Mouse (Mus musculus): ENCODE data around the gene Tulp3. TPM values are rescaled to one million over a fixed set of nuclear protein-coding genes. Genes with fewer than 3 reads are reported as not detected.

The Tulp3 gene
- 21.0 and 23.6 TPM in 2 replicates for polyA plus RNA-seq (2016; fragmentation: Nextera tagmentation; extraction: Ambion mirVana)

- peak within 1 kb of the TSS; percentile 57 for H3K27ac ChIP-seq
- peak; percentile 98 for ATAC-seq (ENCODE audit: insufficient number of reproducible peaks, insufficient read depth, low FRiP score, low TSS enrichment, low read depth)
These were observed at the start of gene Tulp3 for GRCm38 (mm10) chr6:128355726-128356416. Tulp3 (minus strand) TSS chr6:128355851.

GRCm38 (mm10) chr6:128404708-128405107, 49.1 kb upstream of the Tulp3 start:
- no peak for ATAC-seq (ENCODE audit: insufficient number of reproducible peaks, insufficient read depth, low FRiP score, low TSS enrichment, low read depth)
- no peaks in the 10 kb centered on the region for H3K9me3 ChIP-seq
- no peak overlapping the region for H3K4me3 ChIP-seq (replicated peaks)
- peaks cover 7% of the 10 kb centered on the region; the same call in 1 of the 2 replicates for H3K4me1 ChIP-seq (replicated peaks)
- no peak overlapping the region for H3K4me2 ChIP-seq
- no peak overlapping the region for H3K27ac ChIP-seq
- no peak overlapping the region for H3K9ac ChIP-seq (replicated peaks)
- 59% methylated on average over 5 of the region's 5 CpGs for WGBS
- peaks cover 46% of the 10 kb centered on the region for H3K36me3 ChIP-seq
- H3K27me3 ChIP-seq, result no peaks in the 10 kb centered on the region

More at GRCm38 (mm10) chr6:128355726-128356416, at the start of gene Tulp3:
- under 1% methylated on average over 42 of the region's 42 CpGs for WGBS
- peaks cover 25% of the 10 kb centered on the region for H3K4me1 ChIP-seq (replicated peaks)
- peak within 1 kb of the TSS; percentile 70 for H3K4me3 ChIP-seq (replicated peaks)
- peak within 1 kb of the TSS; percentile 73 for H3K9ac ChIP-seq (replicated peaks)
- no peaks in the 10 kb centered on the region for H3K9me3 ChIP-seq
- no peaks in the 10 kb centered on the region for H3K27me3 ChIP-seq
- H3K4me2 ChIP-seq, result peak within 1 kb of the TSS; percentile 81
- peaks cover 32% of the 10 kb centered on the region for H3K36me3 ChIP-seq

GRCm38 (mm10) chr6:128399421-128400185, 44.0 kb upstream of the Tulp3 start:
- peak overlapping the region; percentile 22; the same call in 1 of the 2 replicates for H3K4me3 ChIP-seq (replicated peaks)
- peaks cover 10% of the 10 kb centered on the region; the same call in 1 of the 2 replicates for H3K4me1 ChIP-seq (replicated peaks)
- H3K27me3 ChIP-seq, result no peaks in the 10 kb centered on the region
- peak overlapping the region; percentile 57 for H3K27ac ChIP-seq
- 48% methylated on average over 21 of the region's 21 CpGs for WGBS
- peak overlapping the region; percentile 43 for H3K4me2 ChIP-seq
- peaks cover under 1% of the 10 kb centered on the region; the same call in 1 of the 2 replicates for H3K36me3 ChIP-seq
- no peaks in the 10 kb centered on the region for H3K9me3 ChIP-seq
- ATAC-seq (ENCODE audit: insufficient number of reproducible peaks, insufficient read depth, low FRiP score, low TSS enrichment, low read depth), result peak; percentile 68; the same call in 1 of the 2 replicates
- peak overlapping the region; percentile 48; the same call in 1 of the 2 replicates for H3K9ac ChIP-seq (replicated peaks)

GRCm38 (mm10) chr6:128398996-128399395, 43.3 kb upstream of the Tulp3 start, which contains the start of gene Nrip2:
Nrip2 (plus strand) TSS chr6:128399296.
- WGBS, result 74% methylated on average over 3 of the region's 3 CpGs
- peak within 1 kb of the TSS; percentile 57 for H3K27ac ChIP-seq
- ATAC-seq (ENCODE audit: insufficient number of reproducible peaks, insufficient read depth, low FRiP score, low TSS enrichment, low read depth), result no peak

GRCm38 (mm10) chr6:128397574-128398261, 42.1 kb upstream of the Tulp3 start:
- Histone ChIP-seq H3K4me2 (no peak overlapping the region), H3K9ac (replicated peaks) (no peak overlapping the region), H3K9me3 (no peaks in the 10 kb centered on the region), H3K4me3 (replicated peaks) (no peak overlapping the region), H3K27me3 (no peaks in the 10 kb centered on the region), H3K36me3 (no peaks in the 10 kb centered on the region), H3K4me1 (replicated peaks) (peaks cover 10% of the 10 kb centered on the region; the same call in 1 of the 2 replicates), H3K27ac (no peak overlapping the region)
- 80% methylated on average over 7 of the region's 7 CpGs for WGBS
- ATAC-seq (ENCODE audit: insufficient number of reproducible peaks, insufficient read depth, low FRiP score, low TSS enrichment, low read depth), result no peak

More at GRCm38 (mm10) chr6:128398996-128399395, 43.3 kb upstream of the Tulp3 start, which contains the start of gene Nrip2:
- H3K4me3 ChIP-seq (replicated peaks), result peak within 1 kb of the TSS; percentile 22; the same call in 1 of the 2 replicates
- H3K36me3 ChIP-seq, result no peaks in the 10 kb centered on the region
- no peaks in the 10 kb centered on the region for H3K27me3 ChIP-seq
- H3K9me3 ChIP-seq, result no peaks in the 10 kb centered on the region
- peak within 1 kb of the TSS; percentile 48; the same call in 1 of the 2 replicates for H3K9ac ChIP-seq (replicated peaks)
- H3K4me1 ChIP-seq (replicated peaks), result peaks cover 10% of the 10 kb centered on the region; the same call in 1 of the 2 replicates
- H3K4me2 ChIP-seq, result peak within 1 kb of the TSS; percentile 43

- ATAC-seq (ENCODE audit: insufficient number of reproducible peaks, insufficient read depth, low FRiP score, low TSS enrichment, low read depth), result no peak
- H3K4me2 ChIP-seq, result no peak overlapping the region
- WGBS, result 64% methylated on average over 1 of the region's 1 CpGs
These were observed 35.0 kb upstream of the Tulp3 start for GRCm38 (mm10) chr6:128390683-128391082.

GRCm38 (mm10) chr6:128389185-128389584, 33.5 kb upstream of the Tulp3 start:
- no peaks in the 10 kb centered on the region for H3K27me3 ChIP-seq
- H3K4me2 ChIP-seq, result no peak overlapping the region
- no peak overlapping the region for H3K9ac ChIP-seq (replicated peaks)
- no peak; the same call in 1 of the 2 replicates for ATAC-seq (ENCODE audit: insufficient number of reproducible peaks, insufficient read depth, low FRiP score, low TSS enrichment, low read depth)
- no peaks in the 10 kb centered on the region for H3K9me3 ChIP-seq
- H3K4me1 ChIP-seq (replicated peaks), result no peaks in the 10 kb centered on the region
- H3K36me3 ChIP-seq, result no peaks in the 10 kb centered on the region
- H3K4me3 ChIP-seq (replicated peaks), result no peak overlapping the region
- H3K27ac ChIP-seq, result no peak overlapping the region
- WGBS, result 88% methylated on average over 1 of the region's 1 CpGs

More at GRCm38 (mm10) chr6:128390683-128391082, 35.0 kb upstream of the Tulp3 start:
- H3K4me3 ChIP-seq (replicated peaks), result no peak overlapping the region
- no peaks in the 10 kb centered on the region for H3K4me1 ChIP-seq (replicated peaks)
- no peaks in the 10 kb centered on the region for H3K27me3 ChIP-seq
- H3K36me3 ChIP-seq, result no peaks in the 10 kb centered on the region
- H3K27ac ChIP-seq, result no peak overlapping the region
- H3K9me3 ChIP-seq, result no peaks in the 10 kb centered on the region
- H3K9ac ChIP-seq (replicated peaks), result no peak overlapping the region

GRCm38 (mm10) chr6:128385026-128385425, 29.4 kb upstream of the Tulp3 start:
- Histone ChIP-seq H3K4me1 (replicated peaks) (no peaks in the 10 kb centered on the region), H3K27me3 (no peaks in the 10 kb centered on the region), H3K9ac (replicated peaks) (no peak overlapping the region), H3K4me3 (replicated peaks) (no peak overlapping the region), H3K4me2 (no peak overlapping the region), H3K36me3 (no peaks in the 10 kb centered on the region), H3K9me3 (no peaks in the 10 kb centered on the region), H3K27ac (no peak overlapping the region)
- no peak for ATAC-seq (ENCODE audit: insufficient number of reproducible peaks, insufficient read depth, low FRiP score, low TSS enrichment, low read depth)
- 86% methylated on average over 1 of the region's 1 CpGs for WGBS

- 81% methylated on average over 7 of the region's 7 CpGs for WGBS
- no peak overlapping the region for H3K27ac ChIP-seq
- no peaks in the 10 kb centered on the region for H3K36me3 ChIP-seq
- ATAC-seq (ENCODE audit: insufficient number of reproducible peaks, insufficient read depth, low FRiP score, low TSS enrichment, low read depth), result no peak
- H3K4me3 ChIP-seq (replicated peaks), result no peak overlapping the region
- H3K9ac ChIP-seq (replicated peaks), result no peak overlapping the region
- no peaks in the 10 kb centered on the region for H3K27me3 ChIP-seq
- H3K4me2 ChIP-seq, result no peak overlapping the region
- H3K4me1 ChIP-seq (replicated peaks), result no peaks in the 10 kb centered on the region
- no peaks in the 10 kb centered on the region for H3K9me3 ChIP-seq
These were observed 28.1 kb upstream of the Tulp3 start for GRCm38 (mm10) chr6:128383752-128384151.

- Histone ChIP-seq H3K4me1 (replicated peaks) (no peaks in the 10 kb centered on the region), H3K27ac (no peak overlapping the region), H3K9me3 (no peaks in the 10 kb centered on the region), H3K36me3 (peaks cover 8% of the 10 kb centered on the region), H3K4me2 (no peak overlapping the region), H3K4me3 (replicated peaks) (no peak overlapping the region), H3K27me3 (no peaks in the 10 kb centered on the region), H3K9ac (replicated peaks) (no peak overlapping the region)
- ATAC-seq (ENCODE audit: insufficient number of reproducible peaks, insufficient read depth, low FRiP score, low TSS enrichment, low read depth), result no peak
- WGBS, result 67% methylated on average over 3 of the region's 3 CpGs
These were observed 25.6 kb upstream of the Tulp3 start for GRCm38 (mm10) chr6:128381254-128381653.

Measured in limb, embryonic 12.5 days (tissue).